Mouse (Mus musculus) liver, embryonic 14.5 days (tissue): ENCODE results near the gene Rbmx.

Experiments
- CTCF ChIP-seq: IDR thresholded peaks from 2 replicates; pipeline ENCODE4 v1.5.1; 2016; ENCODE audit warnings: antibody characterized with exemption, low read depth, control low read depth
- EP300 ChIP-seq: IDR thresholded peaks from 2 replicates; pipeline ENCODE4 v1.6.1; 2016; ENCODE audit warnings: antibody characterized with exemption, low read depth

DNA sequence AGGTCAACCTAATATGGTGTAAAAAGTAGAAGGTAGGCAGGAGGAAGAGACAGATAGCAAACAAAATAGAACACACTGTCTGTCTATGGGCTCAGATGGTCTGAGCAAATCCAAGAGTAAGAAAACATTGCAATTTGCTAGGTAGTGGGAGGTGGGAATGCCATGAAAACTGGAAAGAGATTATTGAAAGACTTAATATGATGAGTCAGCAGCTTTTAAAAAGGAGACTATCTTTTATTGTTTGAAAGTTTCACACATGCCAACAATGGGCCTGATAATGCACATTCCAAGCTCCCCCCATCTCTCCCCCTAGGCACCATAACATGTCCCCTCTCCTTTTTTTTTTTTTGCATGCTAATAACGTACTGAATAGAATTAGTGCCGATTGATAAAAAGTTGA lies 41.1 kb upstream of the Rbmx start:
- TF ChIP-seq CTCF (no peak), EP300 (no peak)
